ENCODE assay signal across 28 mouse cellular contexts in genomic region chr1:71609916-71610315, GRCm38 (mm10). TPM values are rescaled to one million over a fixed set of nuclear protein-coding genes. Genes with fewer than 3 reads are reported as not detected.
DNase-seq lines count a peak whose midpoint lies in the region; ATAC-seq and TF ChIP-seq lines count a peak whose summit lies in the region.
"Had no signal": no experiment of that assay in that cellular context is flagged by ENCODE, and none has a peak within 500 bp of the region (broad histone marks: within the 10 kb centered on the region; RNA-seq: fewer than 3 reads in every experiment).

No protein-coding gene starts in this region.

- 0 out of 2 replicates have a peak, but pooled peaks have one; percentile 23 for ATAC-seq in intestine, embryonic 15.5 days
- no peak for ATAC-seq in intestine, embryonic 16.5 days
- ATAC-seq in activated CD4-positive, CD25-positive, alpha-beta regulatory T cell, adult 4 months: no peak
- ATAC-seq: CD4-positive, CD25-positive, alpha-beta regulatory T cell, adult 4 months; forebrain, embryonic 14.5 days; forebrain, postnatal 0 days; hindbrain, embryonic 16.5 days; intestine, postnatal 0 days; Patski had no signal

- in situ Hi-C loops in ES-E14 (cut with MboI; ENCODE audit: low sequenced_read_pairs in 2 of 2, unreplicated experiment in 2 of 2): no loop called here

- peaks cover 14% of the 10 kb centered on the region; the same call in 1 of the 2 replicates for H3K36me3 ChIP-seq in intestine, embryonic 15.5 days
- peaks cover 6% of the 10 kb centered on the region; the same call in 1 of the 2 replicates for H3K36me3 ChIP-seq in intestine, embryonic 16.5 days (ENCODE audit: control insufficient read depth, insufficient read depth, low read length)
- H3K36me3 ChIP-seq in ES-E14 (ENCODE audit: control insufficient read depth, insufficient read depth, low read length, poor library complexity, severe bottlenecking): peaks cover 70% of the 10 kb centered on the region
- H3K36me3 ChIP-seq: G1E had no signal

- TF ChIP-seq CTCF in layer of hippocampus, adult 2 months (conservative IDR thresholded peaks at IDR 0.05): no peak

- H3K4me1 ChIP-seq in intestine, embryonic 15.5 days (replicated peaks): no peaks in the 10 kb centered on the region
- H3K4me1 ChIP-seq in intestine, embryonic 16.5 days (ENCODE audit: control insufficient read depth, insufficient read depth, low read length): no peaks in the 10 kb centered on the region
- peaks cover 0 to 4% of the 10 kb centered on the region in 2 experiments; a peak in 1 of 4 replicates for H3K4me1 ChIP-seq in ES-E14 (ENCODE audit: control insufficient read depth in 2 of 2, insufficient read depth in 2 of 2, low read length in 2 of 2, poor library complexity in 1 of 2)
- H3K4me1 ChIP-seq: embryonic facial prominence, embryonic 12.5 days; embryonic facial prominence, embryonic 15.5 days; heart, embryonic 10.5 days had no signal

- no peak overlapping the region for H3K9ac ChIP-seq in intestine, embryonic 15.5 days
- no peak overlapping the region for H3K9ac ChIP-seq in intestine, embryonic 16.5 days (ENCODE audit: low read depth, low read length)
- no peak overlapping the region for H3K9ac ChIP-seq in ES-E14 (ENCODE audit: insufficient read depth, low read depth, low read length, poor library complexity, severe bottlenecking)
- H3K9ac ChIP-seq: embryonic facial prominence, embryonic 12.5 days; embryonic facial prominence, embryonic 15.5 days; forebrain, postnatal 0 days; hindbrain, embryonic 13.5 days had no signal

- no peaks in the 10 kb centered on the region for H3K27me3 ChIP-seq in intestine, embryonic 15.5 days (replicated peaks)
- no peaks in the 10 kb centered on the region for H3K27me3 ChIP-seq in intestine, embryonic 16.5 days (replicated peaks; ENCODE audit: control insufficient read depth, insufficient read depth, low read length)
- H3K27me3 ChIP-seq: embryonic facial prominence, embryonic 12.5 days; embryonic facial prominence, embryonic 15.5 days; hindbrain, embryonic 13.5 days; Patski had no signal

- no peak overlapping the region for H3K4me3 ChIP-seq in intestine, embryonic 15.5 days (replicated peaks)
- no peak overlapping the region for H3K4me3 ChIP-seq in intestine, embryonic 16.5 days (ENCODE audit: low read length)
- H3K4me3 ChIP-seq in ES-E14 (ENCODE audit: insufficient read depth in 1 of 2, low read depth in 1 of 2, low read length in 2 of 2, poor library complexity in 1 of 2, severe bottlenecking in 1 of 2): 0 out of 4 replicates have a peak overlapping the region, but pooled peaks of 1 of the 2 experiments have one; percentile 8
- H3K4me3 ChIP-seq in layer of hippocampus, adult 2 months: no peak overlapping the region
- H3K4me3 ChIP-seq: embryonic facial prominence, embryonic 12.5 days; embryonic facial prominence, embryonic 15.5 days; gastrocnemius, adult 2 months; heart, embryonic 10.5 days; hindbrain, embryonic 10.5 days; hindbrain, embryonic 13.5 days had no signal

- H3K9me3 ChIP-seq in intestine, embryonic 15.5 days: no peaks in the 10 kb centered on the region
- no peaks in the 10 kb centered on the region for H3K9me3 ChIP-seq in intestine, embryonic 16.5 days (ENCODE audit: control insufficient read depth, low read length)
- H3K9me3 ChIP-seq in ES-E14 (ENCODE audit: control insufficient read depth, insufficient read depth, low read depth, low read length): no peaks in the 10 kb centered on the region
- H3K9me3 ChIP-seq: embryonic facial prominence, embryonic 12.5 days; embryonic facial prominence, embryonic 15.5 days; G1E; heart, embryonic 10.5 days; hindbrain, embryonic 10.5 days had no signal

- peak; percentile 25 for DNase-seq in ES-E14 (ENCODE audit: low read depth, low spot score)
- peak; percentile 16 for DNase-seq in WW6 (ENCODE audit: low read depth, low spot score)
- DNase-seq in layer of hippocampus, adult 2 months (ENCODE audit: low spot score in 2 of 2): no peak
- DNase-seq: adrenal gland, adult 2 months; adrenal gland, postnatal 14 days; cerebellum, adult 11 months; cerebellum, adult 2 months; cerebellum, adult 9-11 months; cerebellum, postnatal 25 days; forebrain, postnatal 0 days; gastrocnemius, adult 2 months; gastrocnemius, postnatal 14 days; heart, adult 18-20 months; heart, postnatal 36 days had no signal

- no peak overlapping the region for H3K4me2 ChIP-seq in intestine, embryonic 15.5 days (replicated peaks)
- H3K4me2 ChIP-seq in intestine, embryonic 16.5 days (ENCODE audit: low read depth, low read length): no peak overlapping the region
- H3K4me2 ChIP-seq: embryonic facial prominence, embryonic 12.5 days; embryonic facial prominence, embryonic 15.5 days; hindbrain, embryonic 13.5 days had no signal

- H3K27ac ChIP-seq in intestine, embryonic 15.5 days: no peak overlapping the region
- no peak overlapping the region for H3K27ac ChIP-seq in intestine, embryonic 16.5 days (ENCODE audit: low read length)
- no peak overlapping the region for H3K27ac ChIP-seq in ES-E14 (ENCODE audit: insufficient read depth, low read depth, low read length, poor library complexity, severe bottlenecking)
- H3K27ac ChIP-seq in layer of hippocampus, adult 2 months: no peak overlapping the region
- H3K27ac ChIP-seq: embryonic facial prominence, embryonic 12.5 days; embryonic facial prominence, embryonic 15.5 days; gastrocnemius, adult 2 months; heart, embryonic 10.5 days; hindbrain, embryonic 10.5 days; hindbrain, embryonic 13.5 days had no signal

- WGBS in intestine, embryonic 15.5 days: 90% methylated on average over 5 of the region's 5 CpGs
- 92% methylated on average over 5 of the region's 5 CpGs for WGBS in intestine, embryonic 16.5 days

TF ChIP-seq in ES-E14, 5 proteins besides CTCF, POLR2A, EP300 and RAD21:
- TF ChIP-seq ZC3H11A (IDR thresholded peaks at IDR 0.05; ENCODE audit: borderline replicate concordance, low read depth, low read length): no peak
- TF ChIP-seq HCFC1 (IDR thresholded peaks at IDR 0.05; ENCODE audit: borderline replicate concordance, insufficient read depth, low read length): no peak
- TF ChIP-seq CHD2 (IDR thresholded peaks at IDR 0.05; ENCODE audit: low read depth, low read length): no peak
- no peak for TF ChIP-seq MAFK (IDR thresholded peaks at IDR 0.05; ENCODE audit: insufficient read depth, low read depth, low read length)
- TF ChIP-seq ZNF384 (IDR thresholded peaks at IDR 0.05; ENCODE audit: low read depth, low read length): no peak

RNA-seq across cellular contexts. Expression of gene Fn1, which starts 43.1 kb away (rescaled TPM):
- 79.0 and 83.2 TPM in 2 replicates for polyA plus RNA-seq in intestine, embryonic 15.5 days (2015; fragmentation: Nextera tagmentation; extraction: Ambion mirVana)
- 63.2 and 64.2 TPM in 2 replicates for polyA plus RNA-seq in intestine, embryonic 16.5 days (2015; fragmentation: Nextera tagmentation; extraction: Ambion mirVana)
- 491 and 803 TPM in 2 replicates for total RNA-seq in ES-E14 (2012; rRNA removed)
- polyA plus RNA-seq in activated CD4-positive, CD25-positive, alpha-beta regulatory T cell, adult 4 months (2017; shearing (Covaris generic)): under 1 TPM in 1 of 2 experiments, not detected in 1; 0.44 TPM
- total RNA-seq in layer of hippocampus, adult 2 months (2021): 10 to 100 TPM; 38.7 to 53.6 TPM

RNA-seq across cellular contexts. Expression of gene Atic, which starts 53.0 kb away (rescaled TPM):
- 80.0 and 83.3 TPM in 2 replicates for polyA plus RNA-seq in intestine, embryonic 15.5 days (2015; fragmentation: Nextera tagmentation; extraction: Ambion mirVana)
- 60.0 and 72.1 TPM in 2 replicates for polyA plus RNA-seq in intestine, embryonic 16.5 days (2015; fragmentation: Nextera tagmentation; extraction: Ambion mirVana)
- 97.7 and 127 TPM in 2 replicates for total RNA-seq in ES-E14 (2012; rRNA removed)
- polyA plus RNA-seq in activated CD4-positive, CD25-positive, alpha-beta regulatory T cell, adult 4 months (2017; shearing (Covaris generic)): 10 to 100 TPM; 47.4 to 72.0 TPM
- 10 to 100 TPM; 31.7 to 37.9 TPM for total RNA-seq in layer of hippocampus, adult 2 months (2021)

Comparison
In these comparisons a context has a peak if more than half of its experiments do, and no peak if none do; other contexts are left out.
1. DNase-seq: peak in ES-E14 (single experiment) and WW6 (single experiment); none in layer of hippocampus, adult 2 months (0 of 2).
2. RNA of gene Fn1, which starts 43.1 kb away (polyA plus RNA-seq): 79.0 to 83.2 TPM in intestine, embryonic 15.5 days and 63.2 to 64.2 TPM in intestine, embryonic 16.5 days; 0.44 TPM in activated CD4-positive, CD25-positive, alpha-beta regulatory T cell, adult 4 months; every median in the first group is over 10 times any median in the second.